Mouse (Mus musculus): ENCODE measurements around the gene Rarb.

GRCm38 (mm10) chr14:16677081-16677480 is 141.9 kb downstream of the Rarb start:
- TF ChIP-seq POLR2A (IDR thresholded peaks at IDR 0.05; ENCODE audit: low read depth, low read length) = no peak
- TF ChIP-seq CTCF (conservative IDR thresholded peaks at IDR 0.05 in 1 of 2, IDR thresholded peaks at IDR 0.05 in 1 of 2; ENCODE audit: low read depth in 2 of 2, low read length in 2 of 2) = no peak
- TF ChIP-seq EP300 (IDR thresholded peaks at IDR 0.05; ENCODE audit: low read length) = no peak
- no peak for TF ChIP-seq MAZ (IDR thresholded peaks at IDR 0.05; ENCODE audit: low read depth, low read length)
- no peak for TF ChIP-seq MYC (IDR thresholded peaks at IDR 0.05; ENCODE audit: low read depth, low read length)
- TF ChIP-seq MEF2A (IDR thresholded peaks at IDR 0.05; ENCODE audit: borderline replicate concordance, low read depth, low read length) = no peak
- no peak for TF ChIP-seq POLR2AphosphoS2 (IDR thresholded peaks at IDR 0.05; ENCODE audit: low read depth, low read length)

Data from CH12.LX (cell line).